Mouse (Mus musculus): ENCODE data around the gene Cpt1a. TPM values are rescaled to one million over a fixed set of nuclear protein-coding genes. Genes with fewer than 3 reads are reported as not detected.

The Cpt1a gene
- polyA plus RNA-seq (2016; fragmentation: Nextera tagmentation; extraction: Ambion mirVana): 11.7 and 14.4 TPM in 2 replicates

- peak within 1 kb of the TSS; percentile 72 for H3K4me2 ChIP-seq
- H3K36me3 ChIP-seq (replicated peaks): no peaks in the 10 kb centered on the region
- WGBS: 5% methylated on average over 26 of the region's 26 CpGs
- H3K9me3 ChIP-seq: no peaks in the 10 kb centered on the region
- H3K4me3 ChIP-seq (replicated peaks): peak within 1 kb of the TSS; percentile 45
- no peak within 1 kb of the TSS for H3K27ac ChIP-seq
- H3K9ac ChIP-seq: peak within 1 kb of the TSS; percentile 33
- peaks cover 45% of the 10 kb centered on the region for H3K27me3 ChIP-seq
- peaks cover 44% of the 10 kb centered on the region for H3K4me1 ChIP-seq
- ATAC-seq (ENCODE audit: low FRiP score): no peak
These were observed at the start of gene Cpt1a for GRCm38 (mm10) chr19:3322261-3322969. TSS of gene Cpt1a (plus strand) at chr19:3322334.

- H3K27me3 ChIP-seq: no peaks in the 10 kb centered on the region
- no peak overlapping the region for H3K4me3 ChIP-seq (replicated peaks)
- H3K4me2 ChIP-seq: no peak overlapping the region
- no peak overlapping the region for H3K9ac ChIP-seq
- no peaks in the 10 kb centered on the region for H3K9me3 ChIP-seq
- no peak for ATAC-seq (ENCODE audit: low FRiP score)
- H3K4me1 ChIP-seq: no peaks in the 10 kb centered on the region
- H3K36me3 ChIP-seq (replicated peaks): peaks cover 95% of the 10 kb centered on the region
- H3K27ac ChIP-seq: no peak overlapping the region
- 95% methylated on average over 9 of the region's 9 CpGs for WGBS
These were observed 48.8 kb upstream of the Cpt1a start for GRCm38 (mm10) chr19:3273331-3273730.

GRCm38 (mm10) chr19:3275744-3276365 lies 46.3 kb upstream of the Cpt1a start:
- no peaks in the 10 kb centered on the region for H3K27me3 ChIP-seq
- no peak overlapping the region for H3K27ac ChIP-seq
- H3K9me3 ChIP-seq: no peaks in the 10 kb centered on the region
- H3K9ac ChIP-seq: no peak overlapping the region
- no peak overlapping the region for H3K4me2 ChIP-seq
- H3K4me1 ChIP-seq: no peaks in the 10 kb centered on the region
- no peak for ATAC-seq (ENCODE audit: low FRiP score)
- peaks cover 89% of the 10 kb centered on the region for H3K36me3 ChIP-seq (replicated peaks)
- WGBS: 91% methylated on average over 3 of the region's 3 CpGs
- H3K4me3 ChIP-seq (replicated peaks): no peak overlapping the region

- 80% methylated on average over 4 of the region's 4 CpGs for WGBS
- peaks cover 50% of the 10 kb centered on the region for H3K36me3 ChIP-seq (replicated peaks)
- no peak for ATAC-seq (ENCODE audit: low FRiP score)
These were observed 40.2 kb upstream of the Cpt1a start for GRCm38 (mm10) chr19:3281886-3282285.

GRCm38 (mm10) chr19:3282572-3283467 lies 39.3 kb upstream of the Cpt1a start, which contains the start of the genes Mrpl21 and Ighmbp2:
TSS of gene Mrpl21 (plus strand) at chr19:3282901.
TSS of gene Ighmbp2 (minus strand) at chr19:3283017.
- Histone ChIP-seq H3K36me3 (replicated peaks) (peaks cover 49% of the 10 kb centered on the region), H3K9me3 (no peaks in the 10 kb centered on the region)
- under 1% methylated on average over 49 of the region's 49 CpGs for WGBS

More at GRCm38 (mm10) chr19:3281886-3282285, 40.2 kb upstream of the Cpt1a start:
- Histone ChIP-seq H3K27ac (no peak overlapping the region), H3K4me1 (peaks cover 20% of the 10 kb centered on the region), H3K9ac (peak overlapping the region; percentile 83), H3K4me3 (replicated peaks) (peak overlapping the region; percentile 72), H3K4me2 (peak overlapping the region; percentile 71), H3K9me3 (no peaks in the 10 kb centered on the region), H3K27me3 (no peaks in the 10 kb centered on the region)

GRCm38 (mm10) chr19:3289006-3289405 lies 33.1 kb upstream of the Cpt1a start:
- Histone ChIP-seq H3K9me3 (no peaks in the 10 kb centered on the region), H3K27me3 (no peaks in the 10 kb centered on the region), H3K4me2 (no peak overlapping the region), H3K4me3 (replicated peaks) (no peak overlapping the region), H3K36me3 (replicated peaks) (peaks cover 64% of the 10 kb centered on the region), H3K4me1 (peaks cover 1% of the 10 kb centered on the region), H3K27ac (no peak overlapping the region), H3K9ac (no peak overlapping the region)
- 95% methylated on average over 1 of the region's 1 CpGs for WGBS
- no peak for ATAC-seq (ENCODE audit: low FRiP score)

More at GRCm38 (mm10) chr19:3282572-3283467, 39.3 kb upstream of the Cpt1a start, which contains the start of the genes Mrpl21 and Ighmbp2:
- peak; percentile 94 for ATAC-seq (ENCODE audit: low FRiP score)
- Histone ChIP-seq H3K27ac (peak within 1 kb of the TSS; percentile 43; the same call in 1 of the 2 replicates), H3K9ac (peak within 1 kb of the TSS; percentile 83), H3K27me3 (no peaks in the 10 kb centered on the region), H3K4me1 (peaks cover 20% of the 10 kb centered on the region), H3K4me3 (replicated peaks) (peak within 1 kb of the TSS; percentile 72), H3K4me2 (peak within 1 kb of the TSS; percentile 71)

- Histone ChIP-seq H3K36me3 (replicated peaks) (peaks cover 48% of the 10 kb centered on the region), H3K9ac (no peak overlapping the region), H3K9me3 (no peaks in the 10 kb centered on the region), H3K4me2 (no peak overlapping the region), H3K4me3 (replicated peaks) (no peak overlapping the region), H3K4me1 (no peaks in the 10 kb centered on the region), H3K27ac (no peak overlapping the region), H3K27me3 (no peaks in the 10 kb centered on the region)
- WGBS: 81% methylated on average over 2 of the region's 2 CpGs
- ATAC-seq (ENCODE audit: low FRiP score): peak; percentile 77
These were observed 30.1 kb upstream of the Cpt1a start for GRCm38 (mm10) chr19:3292028-3292427.

GRCm38 (mm10) chr19:3292993-3293392 lies 29.1 kb upstream of the Cpt1a start:
- Histone ChIP-seq H3K4me1 (no peaks in the 10 kb centered on the region), H3K4me3 (replicated peaks) (no peak overlapping the region), H3K36me3 (replicated peaks) (peaks cover 42% of the 10 kb centered on the region), H3K27me3 (no peaks in the 10 kb centered on the region), H3K4me2 (no peak overlapping the region), H3K9me3 (no peaks in the 10 kb centered on the region), H3K27ac (no peak overlapping the region), H3K9ac (no peak overlapping the region)
- ATAC-seq (ENCODE audit: low FRiP score): no peak
- WGBS: 88% methylated on average over 1 of the region's 1 CpGs

- H3K4me2 ChIP-seq: no peak overlapping the region
- H3K4me1 ChIP-seq: no peaks in the 10 kb centered on the region
- no peak overlapping the region for H3K27ac ChIP-seq
- H3K27me3 ChIP-seq: no peaks in the 10 kb centered on the region
- WGBS: 94% methylated on average over 6 of the region's 6 CpGs
- ATAC-seq (ENCODE audit: low FRiP score): no peak
- no peak overlapping the region for H3K4me3 ChIP-seq (replicated peaks)
- no peaks in the 10 kb centered on the region for H3K9me3 ChIP-seq
- peaks cover 21% of the 10 kb centered on the region for H3K36me3 ChIP-seq (replicated peaks)
- no peak overlapping the region for H3K9ac ChIP-seq
These were observed 26.9 kb upstream of the Cpt1a start for GRCm38 (mm10) chr19:3295245-3295644.

- no peak overlapping the region for H3K27ac ChIP-seq
- H3K36me3 ChIP-seq (replicated peaks): peaks cover 6% of the 10 kb centered on the region; the same call in 1 of the 2 replicates
- no peak overlapping the region for H3K4me3 ChIP-seq (replicated peaks)
- no peaks in the 10 kb centered on the region for H3K27me3 ChIP-seq
- H3K4me1 ChIP-seq: no peaks in the 10 kb centered on the region
- H3K9ac ChIP-seq: no peak overlapping the region
- no peaks in the 10 kb centered on the region for H3K9me3 ChIP-seq
- no peak for ATAC-seq (ENCODE audit: low FRiP score)
- H3K4me2 ChIP-seq: no peak overlapping the region
These were observed 25.1 kb upstream of the Cpt1a start for GRCm38 (mm10) chr19:3297034-3297433.

- no peak overlapping the region for H3K4me2 ChIP-seq
- no peaks in the 10 kb centered on the region for H3K27me3 ChIP-seq
- H3K9ac ChIP-seq: no peak overlapping the region
- no peaks in the 10 kb centered on the region for H3K4me1 ChIP-seq
- no peak overlapping the region for H3K27ac ChIP-seq
- ATAC-seq (ENCODE audit: low FRiP score): no peak
- H3K4me3 ChIP-seq (replicated peaks): no peak overlapping the region
- WGBS: 87% methylated on average over 7 of the region's 7 CpGs
- H3K9me3 ChIP-seq: no peaks in the 10 kb centered on the region
- 0 out of 2 replicates have a peak, but pooled peaks cover 3% of the 10 kb centered on the region for H3K36me3 ChIP-seq (replicated peaks)
These were observed 24.4 kb upstream of the Cpt1a start for GRCm38 (mm10) chr19:3297775-3298174.

- 83% methylated on average over 4 of the region's 4 CpGs for WGBS
- no peaks in the 10 kb centered on the region for H3K36me3 ChIP-seq (replicated peaks)
- no peak overlapping the region for H3K4me2 ChIP-seq
- H3K9ac ChIP-seq: no peak overlapping the region
- no peak overlapping the region for H3K27ac ChIP-seq
- H3K27me3 ChIP-seq: 0 out of 2 replicates have a peak, but pooled peaks cover 3% of the 10 kb centered on the region
- no peaks in the 10 kb centered on the region for H3K9me3 ChIP-seq
- ATAC-seq (ENCODE audit: low FRiP score): no peak
- H3K4me1 ChIP-seq: no peaks in the 10 kb centered on the region
- no peak overlapping the region for H3K4me3 ChIP-seq (replicated peaks)
These were observed 18.1 kb upstream of the Cpt1a start for GRCm38 (mm10) chr19:3304017-3304416.
